Mouse (Mus musculus) stomach, embryonic 14.5 days (tissue): ENCODE results near the gene Plau. TPM values are rescaled to one million over a fixed set of nuclear protein-coding genes. Genes with fewer than 3 reads are reported as not detected.

Experiments
- ATAC-seq: fragments of 200-750 bp; cut with Nextera tagmentation; 2 replicates; pipeline ENCODE4 v1.8.0; 2017; ENCODE audit warnings: low read depth, moderate TSS enrichment; ENCODE audit not compliant: insufficient number of reproducible peaks, insufficient read depth, low FRiP score
- H3K27ac ChIP-seq: fragments of 300-500 bp; sonication (generic); 2 replicates; pipeline ENCODE4 v1.5.1; 2014; ENCODE audit warnings: mild to moderate bottlenecking, low read length, moderate library complexity, mixed read lengths
- H3K27me3 ChIP-seq: fragments of 300-500 bp; sonication (generic); 2 replicates; pipeline ENCODE4 v1.6.1; 2014; ENCODE audit warnings: low read length, control low read depth, mixed read lengths; ENCODE audit not compliant: control insufficient read depth, insufficient read depth
- H3K36me3 ChIP-seq: fragments of 300-500 bp; sonication (generic); 2 replicates; pipeline ENCODE4 v1.6.1; 2014; ENCODE audit warnings: mild to moderate bottlenecking, control low read depth, low read length, moderate library complexity, mixed read lengths; ENCODE audit not compliant: control insufficient read depth, insufficient read depth
- H3K4me1 ChIP-seq: fragments of 300-500 bp; sonication (generic); 2 replicates; pipeline ENCODE4 v1.6.1; 2014; ENCODE audit warnings: low read length, control low read depth, mixed read lengths; ENCODE audit not compliant: control insufficient read depth, insufficient read depth
- H3K4me2 ChIP-seq: fragments of 300-500 bp; sonication (generic); replicated peaks from 2 replicates; pipeline ENCODE4 v1.6.1; 2014; ENCODE audit warnings: low read depth, low read length, control low read depth
- H3K4me3 ChIP-seq: fragments of 300-500 bp; sonication (generic); 2 replicates; pipeline ENCODE4 v1.5.1; 2014; ENCODE audit warnings: low read depth, low read length, control low read depth
- H3K9ac ChIP-seq: fragments of 300-500 bp; sonication (generic); replicated peaks from 2 replicates; pipeline ENCODE4 v1.6.1; 2014; ENCODE audit warnings: low read depth, mild to moderate bottlenecking, control low read depth, low read length, moderate library complexity, mixed read lengths
- H3K9me3 ChIP-seq: fragments of 300-500 bp; sonication (generic); 2 replicates; pipeline ENCODE4 v1.6.1; 2016; ENCODE audit warnings: low read depth, low read length, control low read depth; ENCODE audit not compliant: control insufficient read depth
- WGBS: fragments of 180-500 bp; shearing (Covaris S2); extraction: QIAGEN DNeasy Blood & Tissue Kit; methylation state at CpG from one replicate; pipeline ENCODE4 v1.1.7; 2014; 5-methylcytosine and 5-hydroxymethylcytosine counted together
- polyA plus RNA-seq: library from polyadenylated mRNA; unstranded; fragments of >200 nt; fragmentation: Nextera tagmentation; extraction: Ambion mirVana; gene quantifications from 2 replicates; pipeline ENCODE4 v1.2.1, GENCODE M21; 2014

The Plau gene
- 0.64 and 1.3 TPM in 2 replicates for polyA plus RNA-seq

GRCm38 (mm10) chr14:20836171-20836904, at the start of gene Plau:
Plau (plus strand) TSS chr14:20836660.
- no peaks in the 10 kb centered on the region for H3K9me3 ChIP-seq
- no peaks in the 10 kb centered on the region for H3K36me3 ChIP-seq
- no peak within 1 kb of the TSS for H3K27ac ChIP-seq
- H3K9ac ChIP-seq, result peak within 1 kb of the TSS; percentile 46
- 1% methylated on average over 31 of the region's 33 CpGs for WGBS
- peak; percentile 87 for ATAC-seq
- H3K4me3 ChIP-seq, result peak within 1 kb of the TSS; percentile 40
- no peaks in the 10 kb centered on the region for H3K27me3 ChIP-seq
- peaks cover 6% of the 10 kb centered on the region; the same call in 1 of the 2 replicates for H3K4me1 ChIP-seq
- H3K4me2 ChIP-seq, result peak within 1 kb of the TSS; percentile 95

GRCm38 (mm10) chr14:20788151-20788550, 48.3 kb upstream of the Plau start:
- no peak overlapping the region for H3K4me2 ChIP-seq
- H3K9me3 ChIP-seq, result no peaks in the 10 kb centered on the region
- no peak for ATAC-seq
- no peak overlapping the region for H3K27ac ChIP-seq
- H3K9ac ChIP-seq, result no peak overlapping the region
- H3K4me3 ChIP-seq, result no peak overlapping the region
- H3K36me3 ChIP-seq, result peaks cover 52% of the 10 kb centered on the region
- no peaks in the 10 kb centered on the region for H3K27me3 ChIP-seq
- peaks cover 23% of the 10 kb centered on the region; the same call in 1 of the 2 replicates for H3K4me1 ChIP-seq
- 85% methylated on average over 3 of the region's 3 CpGs for WGBS

GRCm38 (mm10) chr14:20789593-20789992, 46.9 kb upstream of the Plau start:
- Histone ChIP-seq H3K4me3 (no peak overlapping the region), H3K4me1 (peaks cover 23% of the 10 kb centered on the region), H3K27me3 (no peaks in the 10 kb centered on the region), H3K36me3 (peaks cover 37% of the 10 kb centered on the region), H3K9me3 (no peaks in the 10 kb centered on the region), H3K9ac (no peak overlapping the region), H3K4me2 (no peak overlapping the region), H3K27ac (no peak overlapping the region)
- 90% methylated on average over 4 of the region's 4 CpGs for WGBS
- ATAC-seq, result no peak

- H3K36me3 ChIP-seq, result peaks cover 34% of the 10 kb centered on the region
- H3K27ac ChIP-seq, result no peak overlapping the region
- H3K4me3 ChIP-seq, result no peak overlapping the region
- no peak for ATAC-seq
- no peak overlapping the region for H3K9ac ChIP-seq
- H3K27me3 ChIP-seq, result no peaks in the 10 kb centered on the region
- WGBS, result 95% methylated on average over 5 of the region's 5 CpGs
- peaks cover 23% of the 10 kb centered on the region for H3K4me1 ChIP-seq
- no peaks in the 10 kb centered on the region for H3K9me3 ChIP-seq
- H3K4me2 ChIP-seq, result no peak overlapping the region
Observed at GRCm38 (mm10) chr14:20790445-20790844, 46.0 kb upstream of the Plau start.

GRCm38 (mm10) chr14:20790996-20791395, 45.5 kb upstream of the Plau start:
- Histone ChIP-seq H3K9me3 (no peaks in the 10 kb centered on the region), H3K27me3 (no peaks in the 10 kb centered on the region), H3K4me2 (no peak overlapping the region), H3K27ac (no peak overlapping the region), H3K9ac (no peak overlapping the region), H3K4me3 (no peak overlapping the region), H3K4me1 (peaks cover 19% of the 10 kb centered on the region), H3K36me3 (peaks cover 32% of the 10 kb centered on the region)
- no peak for ATAC-seq
- WGBS, result 96% methylated on average over 6 of the region's 6 CpGs

GRCm38 (mm10) chr14:20791511-20792242, 44.8 kb upstream of the Plau start:
- Histone ChIP-seq H3K4me3 (no peak overlapping the region), H3K36me3 (peaks cover 28% of the 10 kb centered on the region), H3K4me1 (peaks cover 14% of the 10 kb centered on the region), H3K9ac (no peak overlapping the region), H3K9me3 (no peaks in the 10 kb centered on the region), H3K4me2 (no peak overlapping the region), H3K27me3 (no peaks in the 10 kb centered on the region), H3K27ac (no peak overlapping the region)
- 73% methylated on average over 16 of the region's 16 CpGs for WGBS
- no peak for ATAC-seq

- WGBS, result 66% methylated on average over 8 of the region's 8 CpGs
- ATAC-seq, result no peak
- H3K9ac ChIP-seq, result 0 out of 2 replicates have a peak overlapping the region, but pooled peaks have one; percentile 73
- no peaks in the 10 kb centered on the region for H3K9me3 ChIP-seq
- peaks cover 25% of the 10 kb centered on the region for H3K36me3 ChIP-seq
- H3K4me3 ChIP-seq, result peak overlapping the region; percentile 85
- H3K27me3 ChIP-seq, result no peaks in the 10 kb centered on the region
- H3K27ac ChIP-seq, result no peak overlapping the region
- peak overlapping the region; percentile 94 for H3K4me2 ChIP-seq
- peaks cover 13% of the 10 kb centered on the region for H3K4me1 ChIP-seq
Observed at GRCm38 (mm10) chr14:20792243-20792921, 44.1 kb upstream of the Plau start.
